Mouse (Mus musculus) liver, adult 2 months (tissue): ENCODE measurements around the gene Kcna10.

Experiments
- CTCF ChIP-seq: fragments of 200-500 bp; IDR thresholded peaks from 2 replicates; pipeline ENCODE4 v1.5.1; 2011; ENCODE audit warnings: low read depth, low read length, control low read depth
- POLR2A ChIP-seq: fragments of 200-500 bp; IDR thresholded peaks from 2 replicates; pipeline ENCODE4 v1.6.1; 2011; ENCODE audit warnings: low read length, control low read depth; ENCODE audit not compliant: insufficient read depth; ENCODE audit errors: extremely low read depth

DNA sequence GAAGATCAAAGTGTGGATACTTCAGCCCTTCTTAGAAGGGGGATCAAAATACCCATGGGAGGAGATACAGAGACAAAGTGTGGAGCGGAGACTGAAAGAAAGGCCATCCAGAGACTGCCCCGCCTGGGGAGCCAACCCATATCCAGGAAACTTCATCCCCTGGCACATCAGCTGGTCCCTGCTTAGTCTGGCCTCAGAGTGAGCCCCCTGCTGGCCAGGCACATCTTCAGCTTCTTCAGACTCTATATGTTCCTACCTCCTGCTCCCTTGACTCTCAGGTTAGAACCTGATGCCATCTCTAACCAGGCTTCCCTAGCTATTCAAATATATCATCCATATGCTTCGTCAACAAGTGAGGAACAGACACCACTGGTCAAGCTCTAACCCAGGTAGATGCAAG lies 33.9 kb upstream of the Kcna10 start:
- TF ChIP-seq POLR2A = no peak
- TF ChIP-seq CTCF = peak; percentile 71
